Mouse (Mus musculus) brain, embryonic 18.5 days (tissue): ENCODE data around the gene Scn1a.

Source experiments
- DNase-seq: peaks from one replicate; pipeline ENCODE4 v3.0.0-alpha.2; 2012; ENCODE audit warnings: low read depth, low spot score

Scn1a gene

DNA sequence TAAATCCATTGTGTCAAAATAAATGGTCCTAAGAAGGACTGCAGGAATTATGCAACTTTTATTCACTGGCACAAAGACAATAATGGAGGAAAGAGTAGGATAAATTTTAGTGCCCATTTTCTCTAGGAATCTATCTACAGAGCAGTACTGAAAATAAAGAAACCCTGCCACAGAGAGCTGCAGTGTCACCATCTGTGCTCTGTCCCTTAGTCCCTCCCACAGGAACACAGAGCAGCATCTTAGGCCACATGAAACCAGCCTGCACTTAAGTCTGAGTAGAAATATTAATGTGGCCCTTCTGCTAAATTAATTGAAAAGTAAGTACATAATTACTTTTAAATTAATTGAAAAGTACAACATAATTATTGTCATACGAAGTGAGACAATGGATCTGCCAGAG lies 196.6 kb downstream of the Scn1a start:
- no peak for DNase-seq

DNA sequence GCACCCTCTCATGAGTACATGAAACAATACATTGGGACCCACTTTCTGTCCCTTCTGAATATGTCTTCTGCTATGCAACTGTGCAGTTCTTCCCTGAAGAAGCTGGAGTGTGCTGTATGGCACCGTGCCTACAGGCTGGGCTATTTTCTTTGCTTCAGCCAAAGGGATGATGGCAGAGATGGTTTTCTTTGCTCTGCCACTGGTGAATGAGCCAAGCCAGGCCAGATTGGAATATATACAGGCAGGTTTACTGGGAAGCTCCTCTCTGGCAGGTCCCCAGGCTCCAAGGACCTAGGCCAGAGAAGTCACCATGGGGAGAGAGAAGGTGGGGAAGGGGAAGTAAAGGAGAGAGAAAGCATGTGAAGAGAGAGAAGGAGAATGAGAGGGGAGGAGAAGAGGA lies 200.3 kb downstream of the Scn1a start:
- no peak for DNase-seq

DNA sequence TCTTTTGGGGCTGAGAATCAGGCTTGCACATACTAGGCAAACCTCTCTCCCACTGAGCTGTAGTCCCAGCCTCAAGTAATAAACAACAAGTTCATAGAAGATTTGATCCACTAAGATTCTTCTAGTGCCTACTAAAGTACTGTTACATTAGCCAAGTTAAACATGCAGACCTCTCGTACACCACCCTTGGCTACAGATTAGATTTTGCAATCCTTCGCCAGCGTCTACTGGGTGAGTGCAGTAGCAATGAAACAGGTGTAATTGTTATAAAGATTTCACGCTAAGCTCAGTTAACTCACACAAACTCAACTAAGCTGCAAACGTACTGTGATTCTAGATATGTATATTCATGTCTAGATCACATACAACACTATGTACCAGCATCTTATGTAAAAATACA lies 201.8 kb downstream of the Scn1a start:
- DNase-seq = no peak

DNA sequence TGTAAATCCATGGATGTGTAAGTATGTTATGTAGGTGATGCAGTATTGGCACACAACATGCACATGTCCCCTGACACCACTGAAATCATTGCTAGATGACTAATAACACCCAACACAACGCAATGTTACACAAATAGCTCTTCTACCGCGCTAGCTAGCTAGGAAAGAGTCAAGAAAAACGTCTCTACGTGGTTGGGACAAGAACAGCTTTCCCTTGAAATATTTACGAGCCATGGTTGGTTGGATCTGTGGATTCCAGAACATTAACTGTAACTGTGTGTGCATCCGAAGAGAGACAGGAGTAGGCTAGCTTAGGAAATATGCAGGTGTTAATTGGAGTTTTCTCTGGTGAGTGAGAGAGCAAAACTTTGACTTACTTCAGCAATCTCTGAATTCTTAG lies 219.7 kb downstream of the Scn1a start:
- DNase-seq = no peak
